Mouse (Mus musculus): Measurements from ENCODE around the gene Pax7.

GRCm38 (mm10) chr4:139879324-139879723 lies 46.0 kb upstream of the Pax7 start:
- no peak for TF ChIP-seq POLR2A (IDR thresholded peaks at IDR 0.05; ENCODE audit: borderline replicate concordance, extremely low read depth, low read depth, low read length)
- no peak for TF ChIP-seq CTCF (IDR thresholded peaks at IDR 0.05; ENCODE audit: insufficient read depth, low read length)

Data from lung, adult 2 months (tissue).